Mouse (Mus musculus) olfactory bulb, adult 2 months (tissue): ENCODE data around the gene Clk3.

Experiments
- CTCF ChIP-seq: fragments of 200-500 bp; IDR thresholded peaks from 2 replicates; pipeline ENCODE4 v1.5.1; 2012; ENCODE audit warnings: low read depth, mild to moderate bottlenecking, low read length, moderate library complexity; ENCODE audit not compliant: insufficient read depth
- POLR2A ChIP-seq: fragments of 200-500 bp; IDR thresholded peaks from 2 replicates; pipeline ENCODE4 v1.6.1; 2012; ENCODE audit warnings: mild to moderate bottlenecking, low read depth, low read length, moderate library complexity; ENCODE audit not compliant: insufficient read depth

DNA sequence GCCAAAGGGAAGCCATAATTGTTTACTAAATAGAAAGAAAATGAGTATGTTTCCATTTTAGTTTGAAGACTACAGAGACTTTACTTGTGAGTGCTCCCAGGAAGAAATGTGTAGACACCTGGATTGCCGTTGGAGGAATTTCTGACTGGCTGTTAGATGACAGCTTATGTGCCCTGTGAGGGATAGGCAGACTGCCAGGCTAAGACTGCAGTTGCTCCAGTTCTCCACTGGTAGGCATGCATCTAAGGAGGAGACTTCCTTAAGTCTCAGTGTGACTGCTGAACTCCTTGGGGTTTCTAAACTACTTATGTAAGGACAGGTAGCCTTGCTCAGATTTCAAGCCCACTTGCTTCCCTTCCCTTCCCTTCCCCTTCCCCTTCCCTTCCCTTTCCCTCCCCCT is 37.3 kb downstream of the Clk3 start:
- TF ChIP-seq POLR2A (no peak), CTCF (no peak)
